Mouse (Mus musculus): Measurements from ENCODE around the gene Ltbp4. TPM values are rescaled to one million over a fixed set of nuclear protein-coding genes. Genes with fewer than 3 reads are reported as not detected.

The Ltbp4 gene
- total RNA-seq (2023): 1 to 10 TPM; 1.3 to 2.4 TPM

DNA sequence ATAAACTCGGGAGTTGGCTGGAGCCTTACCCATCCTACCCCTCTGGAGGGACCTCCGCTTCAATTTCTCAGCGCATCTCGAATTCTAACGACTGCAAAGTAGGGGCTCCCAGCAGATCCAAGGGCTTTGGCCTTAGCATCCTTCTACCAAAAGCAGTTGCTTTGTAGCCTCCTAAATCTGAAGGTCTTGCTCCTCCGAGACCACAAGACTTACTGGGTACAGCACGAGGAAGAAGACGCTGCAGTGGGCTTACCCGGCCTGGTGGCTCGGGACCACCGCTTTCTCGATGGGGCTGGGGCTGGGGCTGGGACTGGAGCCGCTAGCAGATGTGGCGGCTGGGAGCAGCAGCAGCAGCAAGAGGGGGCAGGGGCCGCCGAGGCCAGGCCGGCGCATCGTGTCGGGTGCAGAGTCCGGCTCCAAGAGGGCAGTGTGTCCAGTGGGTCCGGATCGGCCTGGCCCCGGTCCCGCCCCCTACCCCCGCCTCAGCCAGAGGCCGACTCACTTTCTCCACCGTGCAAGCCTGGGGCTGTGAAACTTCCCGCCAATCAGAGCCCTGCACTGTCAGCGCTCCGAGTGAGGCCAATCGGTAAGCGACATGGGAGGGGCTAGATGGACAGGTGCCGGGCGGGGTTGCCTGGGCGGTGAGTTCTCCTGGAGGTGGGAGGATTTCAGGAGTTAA, at the start of gene Ltbp4:
Ltbp4 (minus strand) TSS at position 518 of the 679 bp plus-strand sequence.

GRCm38 (mm10) chr7:27356861-27357594, 19.5 kb upstream of the Ltbp4 start, which contains the start of gene Gm20479:
Gene Gm20479, minus strand, starts transcription at chr7:27357419.

GRCm38 (mm10) chr7:27355745-27356240, 18.3 kb upstream of the Ltbp4 start, which contains the start of gene Shkbp1:
Gene Shkbp1, minus strand, starts transcription at chr7:27356019.

GRCm38 (mm10) chr7:27258205-27258899, 79.1 kb downstream of the Ltbp4 start, which contains the start of gene Numbl:
Gene Numbl, plus strand, starts transcription at chr7:27258433.

Other genes starting within 250 kb of the Ltbp4 start
- not detected for gene Cyp2f2, start 217.8 kb downstream of the Ltbp4 start, total RNA-seq (2023)
- gene Cyp2t4, start 184.0 kb downstream of the Ltbp4 start, total RNA-seq (2023): not detected
- 100 to 1,000 TPM; 176 to 183 TPM for gene Egln2, start 170.9 kb downstream of the Ltbp4 start, total RNA-seq (2023)
- gene Rab4b, start 158.8 kb downstream of the Ltbp4 start, total RNA-seq (2023): 100 to 1,000 TPM; 173 to 179 TPM
- not detected for gene Gm21983, start 156.6 kb downstream of the Ltbp4 start, total RNA-seq (2023)
- gene Mia, start 156.5 kb downstream of the Ltbp4 start, total RNA-seq (2023): not detected
- gene BC024978, start 141.9 kb downstream of the Ltbp4 start, total RNA-seq (2023): 10 to 100 TPM; 15.1 to 15.3 TPM
- gene Snrpa, start 141.4 kb downstream of the Ltbp4 start, total RNA-seq (2023): 100 to 1,000 TPM in 1 of 2 experiments, 10 to 100 TPM in 1; 97.9 to 109 TPM
- 10 to 100 TPM; 14.2 to 18.6 TPM for gene Itpkc, start 109.0 kb downstream of the Ltbp4 start, total RNA-seq (2023)
- 10 to 100 TPM; 24.5 to 31.5 TPM for gene Coq8b, start 104.7 kb downstream of the Ltbp4 start, total RNA-seq (2023)
- 1 to 10 TPM; 1.5 to 1.9 TPM for gene Numbl, start 79.3 kb downstream of the Ltbp4 start, total RNA-seq (2023)
- gene Shkbp1, start 18.3 kb upstream of the Ltbp4 start, total RNA-seq (2023): 100 to 1,000 TPM in 1 of 2 experiments, 10 to 100 TPM in 1; 98.2 to 102 TPM
- gene Gm20479, start 19.7 kb upstream of the Ltbp4 start, total RNA-seq (2023): 1 to 10 TPM in 1 of 2 experiments, not detected in 1; 5.0 TPM
- gene Sptbn4, start 110.0 kb upstream of the Ltbp4 start, total RNA-seq (2023): 1 to 10 TPM in 1 of 2 experiments, under 1 TPM in 1; 0.18 to 1.2 TPM
- 10 to 100 TPM; 68.2 to 79.7 TPM for gene Blvrb, start 110.3 kb upstream of the Ltbp4 start, total RNA-seq (2023)
- gene Sertad3, start 136.1 kb upstream of the Ltbp4 start, total RNA-seq (2023): 10 to 100 TPM; 21.4 to 21.7 TPM
- 10 to 100 TPM; 31.8 to 34.5 TPM for gene Sertad1, start 149.2 kb upstream of the Ltbp4 start, total RNA-seq (2023)
- under 1 TPM; 0.27 to 0.46 TPM for gene Prx, start 161.6 kb upstream of the Ltbp4 start, total RNA-seq (2023)
- not detected for gene Hipk4, start 185.6 kb upstream of the Ltbp4 start, total RNA-seq (2023)
- gene Pld3, start 215.5 kb upstream of the Ltbp4 start, total RNA-seq (2023): 10 to 100 TPM; 54.4 to 55.1 TPM
- gene 2310022A10Rik, start 215.5 kb upstream of the Ltbp4 start, total RNA-seq (2023): 10 to 100 TPM; 26.4 to 29.2 TPM

Data from B cell, adult 67 days (primary cell).